Mouse (Mus musculus): ENCODE results near the gene Mospd3.
"Not testable (repeated sequence)": the region's sequence is repeated elsewhere in the genome, so short reads cannot be mapped to it uniquely, and the experiment has no call there.

Mospd3 gene

GRCm38 (mm10) chr5:137623937-137624530 is 23.2 kb upstream of the Mospd3 start:
- DNase-seq (ENCODE audit: low spot score in 2 of 2): peak in 1 of 2 experiments; percentile 62

- DNase-seq (ENCODE audit: low spot score in 2 of 2): no peak
These were observed 14.5 kb upstream of the Mospd3 start for GRCm38 (mm10) chr5:137615347-137615746.

GRCm38 (mm10) chr5:137614921-137615320 is 14.1 kb upstream of the Mospd3 start:
- DNase-seq (ENCODE audit: low spot score in 2 of 2): not testable (repeated sequence)

- DNase-seq (ENCODE audit: low spot score in 2 of 2): no peak
These were observed 12.7 kb upstream of the Mospd3 start, which contains the start of gene Pcolce for GRCm38 (mm10) chr5:137613550-137613949. Gene Pcolce (minus strand): TSS chr5:137613784.

- no peak for DNase-seq (ENCODE audit: low spot score in 2 of 2)
These were observed 12.2 kb upstream of the Mospd3 start for GRCm38 (mm10) chr5:137613076-137613475.

- no peak for DNase-seq (ENCODE audit: low spot score in 2 of 2)
These were observed 10.4 kb upstream of the Mospd3 start for GRCm38 (mm10) chr5:137611245-137611602.

GRCm38 (mm10) chr5:137610548-137611244 is 9.8 kb upstream of the Mospd3 start:
- no peak for DNase-seq (ENCODE audit: low spot score in 2 of 2)

GRCm38 (mm10) chr5:137610056-137610455 is 9.2 kb upstream of the Mospd3 start:
- no peak for DNase-seq (ENCODE audit: low spot score in 2 of 2)

GRCm38 (mm10) chr5:137609292-137609691 is 8.4 kb upstream of the Mospd3 start:
- no peak for DNase-seq (ENCODE audit: low spot score in 2 of 2)

- no peak for DNase-seq (ENCODE audit: low spot score in 2 of 2)
These were observed 7.9 kb upstream of the Mospd3 start for GRCm38 (mm10) chr5:137608654-137609190.

GRCm38 (mm10) chr5:137607860-137608653 is 7.2 kb upstream of the Mospd3 start:
- DNase-seq (ENCODE audit: low spot score in 2 of 2): no peak

- DNase-seq (ENCODE audit: low spot score in 2 of 2): no peak
These were observed 489 bp upstream of the Mospd3 start for GRCm38 (mm10) chr5:137601365-137601729.

- no peak for DNase-seq (ENCODE audit: low spot score in 2 of 2)
These were observed 608 bp downstream of the Mospd3 start for GRCm38 (mm10) chr5:137600281-137600618.

GRCm38 (mm10) chr5:137599600-137599999 is 1.3 kb downstream of the Mospd3 start:
- DNase-seq (ENCODE audit: low spot score in 2 of 2): no peak

- DNase-seq (ENCODE audit: low spot score in 2 of 2): no peak
These were observed 2.6 kb downstream of the Mospd3 start for GRCm38 (mm10) chr5:137598100-137598826.

GRCm38 (mm10) chr5:137597625-137598024 is 3.2 kb downstream of the Mospd3 start:
- no peak for DNase-seq (ENCODE audit: low spot score in 2 of 2)

- peak in 1 of 2 experiments; percentile 36 for DNase-seq (ENCODE audit: low spot score in 2 of 2)
These were observed 4.1 kb downstream of the Mospd3 start for GRCm38 (mm10) chr5:137596601-137597261.

- no peak for DNase-seq (ENCODE audit: low spot score in 2 of 2)
These were observed 4.9 kb downstream of the Mospd3 start for GRCm38 (mm10) chr5:137595921-137596320.

GRCm38 (mm10) chr5:137590507-137590906 is 10.4 kb downstream of the Mospd3 start:
- DNase-seq (ENCODE audit: low spot score in 2 of 2): no peak

- peak; percentile 69 to 86 for DNase-seq (ENCODE audit: low spot score in 2 of 2)
These were observed 15.9 kb downstream of the Mospd3 start for GRCm38 (mm10) chr5:137584976-137585375.

- DNase-seq (ENCODE audit: low spot score in 2 of 2): no peak
These were observed 17.1 kb downstream of the Mospd3 start for GRCm38 (mm10) chr5:137583670-137584169.

Measured in spleen, postnatal 4 days (tissue).